ENCODE assay signal across 10 mouse cellular contexts in the genomic region with DNA sequence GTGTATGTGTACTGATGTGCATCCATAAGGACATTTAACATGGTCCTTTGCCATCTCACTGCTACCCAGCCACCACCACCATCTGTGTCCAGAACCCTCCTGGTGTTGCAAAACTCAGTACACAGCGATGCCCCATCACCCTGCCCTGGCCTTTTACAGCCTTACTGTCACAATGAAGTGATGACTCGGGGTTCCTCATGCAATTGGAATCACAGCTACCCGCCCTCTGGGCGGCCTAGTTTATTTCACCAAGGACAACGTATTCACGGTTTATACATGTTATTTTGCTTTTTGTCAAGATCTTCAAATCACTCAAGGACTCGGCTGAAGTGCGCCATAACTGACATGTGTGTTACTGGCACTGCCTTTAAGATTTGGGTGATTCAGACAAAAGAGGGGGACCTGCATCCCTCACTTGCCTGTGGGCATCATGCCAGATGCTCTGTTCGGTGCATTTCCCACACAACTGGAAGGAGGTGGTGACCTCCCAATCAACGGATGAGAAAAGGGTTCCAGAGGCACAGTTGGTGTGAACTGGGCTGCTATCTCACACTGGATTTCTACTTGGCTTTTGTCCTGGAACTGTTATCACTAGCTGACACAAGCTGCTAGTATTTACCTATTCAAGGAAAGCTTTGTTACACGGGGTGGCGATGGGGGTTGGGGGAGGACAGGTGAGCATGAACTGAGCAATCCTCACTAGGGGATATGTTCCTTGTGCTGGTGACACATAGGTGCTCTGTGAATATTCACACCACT. TPM values are rescaled to one million over a fixed set of nuclear protein-coding genes. Genes with fewer than 3 reads are reported as not detected.
A peak's percentile ranks its signal among the peaks of the same experiment; 100 is the strongest.
DNase-seq lines count a peak whose midpoint lies in the region; ATAC-seq and TF ChIP-seq lines count a peak whose summit lies in the region.
"Had no signal": no experiment of that assay in that cellular context is flagged by ENCODE, and none has a peak within 500 bp of the region (broad histone marks: within the 10 kb centered on the region; RNA-seq: fewer than 3 reads in every experiment).

No protein-coding gene starts in this region.

- H3K4me1 ChIP-seq in heart, embryonic 15.5 days (replicated peaks): peaks cover 64% of the 10 kb centered on the region
- H3K4me1 ChIP-seq in liver, postnatal 0 days (ENCODE audit: insufficient read depth): peaks cover 13% of the 10 kb centered on the region

- no peak overlapping the region for H3K4me2 ChIP-seq in heart, embryonic 15.5 days
- no peak overlapping the region for H3K4me2 ChIP-seq in liver, postnatal 0 days (ENCODE audit: low read depth, low read length)
- H3K4me2 ChIP-seq: liver, embryonic 12.5 days had no signal

- peak overlapping the region; percentile 69 for H3K27ac ChIP-seq in heart, embryonic 15.5 days
- H3K27ac ChIP-seq in liver, postnatal 0 days (ENCODE audit: low read depth): no peak overlapping the region
- H3K27ac ChIP-seq: liver, embryonic 12.5 days had no signal

- H3K9ac ChIP-seq in heart, embryonic 15.5 days: no peak overlapping the region
- H3K9ac ChIP-seq in liver, postnatal 0 days (replicated peaks): no peak overlapping the region
- H3K9ac ChIP-seq: liver, embryonic 12.5 days had no signal

- ATAC-seq in heart, embryonic 15.5 days (replicated peaks; ENCODE audit: insufficient number of reproducible peaks, insufficient read depth, low FRiP score, low read depth): 0 out of 2 replicates have a peak, but pooled peaks have one; percentile 24
- ATAC-seq in liver, postnatal 0 days: peak; percentile 31; the same call in 1 of the 2 replicates
- ATAC-seq in megakaryocyte-erythroid progenitor cell, adult 5-6 weeks (replicated peaks; ENCODE audit: low FRiP score, low TSS enrichment, poor library complexity, severe bottlenecking): peak; percentile 70
- ATAC-seq: liver, embryonic 12.5 days had no signal

- peak; percentile 46; the same call in 1 of the 2 replicates for TF ChIP-seq EP300 in liver, postnatal 0 days (IDR thresholded peaks at IDR 0.05; ENCODE audit: low read depth)

- no peak overlapping the region for H3K4me3 ChIP-seq in heart, embryonic 15.5 days
- H3K4me3 ChIP-seq in liver, postnatal 0 days (ENCODE audit: low read depth, low read length): no peak overlapping the region
- H3K4me3 ChIP-seq: liver, embryonic 12.5 days had no signal

- no peaks in the 10 kb centered on the region for H3K36me3 ChIP-seq in heart, embryonic 15.5 days
- H3K36me3 ChIP-seq in liver, postnatal 0 days (replicated peaks; ENCODE audit: insufficient read depth, low read length): no peaks in the 10 kb centered on the region
- H3K36me3 ChIP-seq: liver, embryonic 12.5 days had no signal

- no peaks in the 10 kb centered on the region for H3K9me3 ChIP-seq in heart, embryonic 15.5 days (replicated peaks)
- H3K9me3 ChIP-seq in liver, postnatal 0 days (ENCODE audit: low read length): no peaks in the 10 kb centered on the region
- H3K9me3 ChIP-seq: liver, embryonic 12.5 days had no signal

- no peak for TF ChIP-seq CTCF in liver, postnatal 0 days (IDR thresholded peaks at IDR 0.05; ENCODE audit: low read depth)

- H3K27me3 ChIP-seq in heart, embryonic 15.5 days: no peaks in the 10 kb centered on the region
- no peaks in the 10 kb centered on the region for H3K27me3 ChIP-seq in liver, postnatal 0 days (ENCODE audit: insufficient read depth, low read length)
- H3K27me3 ChIP-seq: liver, embryonic 12.5 days had no signal

- 57% methylated on average over 12 of the region's 12 CpGs for WGBS in heart, embryonic 15.5 days
- 61% methylated on average over 12 of the region's 12 CpGs for WGBS in liver, postnatal 0 days (ENCODE audit: insufficient replicate concordance)

- DNase-seq in adrenal gland, adult 2 months: peak; percentile 40
- no peak for DNase-seq in adrenal gland, adult (ENCODE audit: inconsistent age in 2 of 2, low spot score in 1 of 2)
- DNase-seq in heart, postnatal 4 days: no peak
- DNase-seq in liver, postnatal 0 days: no peak
- DNase-seq in liver: no peak
- DNase-seq in lung, postnatal 10 days: no peak
- DNase-seq: thymus, adult 18-20 months had no signal

RNA-seq across cellular contexts. Expression of a gene that starts 27.9 kb away (rescaled TPM):
- total RNA-seq in adrenal gland, adult 2 months (2021): 10 to 100 TPM; 31.5 to 43.3 TPM
- polyA plus RNA-seq in adrenal gland, adult 2 months (2012; rRNA removed): 40.7 and 41.3 TPM in 2 replicates
- 25.7 and 28.4 TPM in 2 replicates for polyA plus RNA-seq in heart, embryonic 15.5 days (2015; fragmentation: Nextera tagmentation; extraction: Ambion mirVana)
- total RNA-seq in heart, postnatal 4 days (2021): 10 to 100 TPM; 57.0 to 57.9 TPM
- 22.8 and 25.8 TPM in 2 replicates for polyA plus RNA-seq in liver, postnatal 0 days (2015; fragmentation: Nextera tagmentation; extraction: Ambion mirVana)
- 96.9 and 132 TPM in 2 replicates for total RNA-seq in megakaryocyte-erythroid progenitor cell, adult 5-6 weeks (2014; fragmentation: Nextera tagmentation)
- 45.9 and 90.8 TPM in 2 replicates for total RNA-seq in megakaryocyte-erythroid progenitor cell, adult 5-6 weeks (2017)
